Mouse (Mus musculus) ES-E14 (cell line): ENCODE measurements at regions not wholly inside any gene's neighbourhood (a gene's known extent, or its start where the extent isn't known, plus 50 kb on each side); places are given as distances from the start of the nearest gene placed in this dataset.
A peak's percentile ranks its signal among the peaks of the same experiment; 100 is the strongest.

ENCODE experiments used
- DNase-seq: peaks from one replicate; pipeline ENCODE4 v3.0.0-alpha.2; 2013; ENCODE audit warnings: low read depth, low spot score
- H3K27ac ChIP-seq: 2 replicates; pipeline ENCODE4 v1.5.1; 2012; ENCODE audit warnings: low read depth, mild to moderate bottlenecking, low read length, moderate library complexity, mixed read lengths; ENCODE audit not compliant: poor library complexity, insufficient read depth, severe bottlenecking
- H3K36me3 ChIP-seq: 2 replicates; pipeline ENCODE4 v1.6.1; 2012; ENCODE audit warnings: mild to moderate bottlenecking, low read length, moderate library complexity, mixed read lengths; ENCODE audit not compliant: control insufficient read depth, poor library complexity, insufficient read depth, severe bottlenecking
- H3K4me1 ChIP-seq, 2 experiments: fragments of 150-350 bp in 1 of 2; sonication (generic) in 1 of 2; 2 replicates each; pipeline ENCODE4 v1.6.1; 2012; ENCODE audit warnings: low read length in 2 of 2, mild to moderate bottlenecking in 1 of 2, mixed read lengths in 1 of 2; ENCODE audit not compliant: control insufficient read depth in 2 of 2, insufficient read depth in 2 of 2, poor library complexity in 1 of 2
- H3K4me3 ChIP-seq, 2 experiments: fragments of 150-350 bp in 1 of 2; sonication (generic) in 1 of 2; 2 replicates each; pipeline ENCODE4 v1.5.1; 2012; ENCODE audit warnings: low read length in 2 of 2, low read depth in 1 of 2, mild to moderate bottlenecking in 1 of 2, mixed read lengths in 1 of 2; ENCODE audit not compliant: insufficient read depth in 1 of 2, poor library complexity in 1 of 2, severe bottlenecking in 1 of 2
- H3K9ac ChIP-seq: 2 replicates; pipeline ENCODE4 v1.6.1; 2012; ENCODE audit warnings: low read depth, mild to moderate bottlenecking, low read length, mixed read lengths; ENCODE audit not compliant: poor library complexity, insufficient read depth, severe bottlenecking
- H3K9me3 ChIP-seq: fragments of 150-350 bp; sonication (generic); 2 replicates; pipeline ENCODE4 v1.6.1; 2012; ENCODE audit warnings: low read depth, mild to moderate bottlenecking, low read length; ENCODE audit not compliant: control insufficient read depth, insufficient read depth
- CHD2 ChIP-seq: IDR thresholded peaks from 2 replicates; pipeline ENCODE4 v1.6.1; 2014; ENCODE audit warnings: mild to moderate bottlenecking, low read depth, low read length, inconsistent platforms
- HCFC1 ChIP-seq: IDR thresholded peaks from 2 replicates; pipeline ENCODE4 v1.6.1; 2012; ENCODE audit warnings: low read length, inconsistent platforms, borderline replicate concordance; ENCODE audit not compliant: insufficient read depth
- MAFK ChIP-seq: IDR thresholded peaks from 2 replicates; pipeline ENCODE4 v1.6.1; 2014; ENCODE audit warnings: mild to moderate bottlenecking, low read depth, low read length, inconsistent platforms; ENCODE audit not compliant: insufficient read depth
- ZC3H11A ChIP-seq: IDR thresholded peaks from 2 replicates; pipeline ENCODE4 v1.6.1; 2012; ENCODE audit warnings: low read depth, mild to moderate bottlenecking, inconsistent platforms, low read length, borderline replicate concordance
- ZNF384 ChIP-seq: IDR thresholded peaks from 2 replicates; pipeline ENCODE4 v1.6.1; 2012; ENCODE audit warnings: low read depth, low read length, inconsistent platforms
- in situ Hi-C, 2 experiments: fragments of 600-800 bp; cut with MboI; formaldehyde crosslinking; loops; one replicate each; pipeline ENCODE4 v1.15.1; 2025; ENCODE audit warnings: low sequenced_read_pairs in 2 of 2, inconsistent platforms in 1 of 2; ENCODE audit not compliant: unreplicated experiment in 2 of 2

DNA sequence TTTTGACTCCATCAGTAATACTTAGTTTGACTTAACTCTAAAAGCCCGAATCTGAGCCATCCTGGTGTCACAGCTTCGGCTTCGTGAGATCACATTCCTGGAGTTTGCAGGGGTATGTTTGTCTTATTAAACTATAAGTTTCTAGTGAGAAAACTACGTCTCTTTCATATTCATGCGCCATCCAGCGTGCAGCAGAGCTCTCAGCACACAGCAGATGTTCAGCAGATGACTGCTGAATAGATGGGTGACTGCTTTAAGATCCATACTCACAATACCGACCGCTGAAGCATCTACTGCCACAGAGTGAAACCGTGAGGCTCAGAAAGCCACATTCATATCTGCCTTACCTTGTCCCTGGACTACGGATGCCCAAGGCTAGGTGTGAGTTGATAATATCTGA is 403.8 kb upstream of the Slc30a5 start:
- in situ Hi-C loops: no loop called here
- Histone ChIP-seq H3K4me1 (peaks cover 13 to 15% of the 10 kb centered on the region in 2 experiments), H3K27ac (no peak overlapping the region), H3K9me3 (no peaks in the 10 kb centered on the region), H3K4me3 (no peak overlapping the region), H3K9ac (no peak overlapping the region), H3K36me3 (no peaks in the 10 kb centered on the region)
- TF ChIP-seq CHD2: no peak
- TF ChIP-seq ZC3H11A: no peak
- no peak for TF ChIP-seq MAFK
- TF ChIP-seq HCFC1: no peak
- no peak for TF ChIP-seq ZNF384
- no peak for DNase-seq

DNA sequence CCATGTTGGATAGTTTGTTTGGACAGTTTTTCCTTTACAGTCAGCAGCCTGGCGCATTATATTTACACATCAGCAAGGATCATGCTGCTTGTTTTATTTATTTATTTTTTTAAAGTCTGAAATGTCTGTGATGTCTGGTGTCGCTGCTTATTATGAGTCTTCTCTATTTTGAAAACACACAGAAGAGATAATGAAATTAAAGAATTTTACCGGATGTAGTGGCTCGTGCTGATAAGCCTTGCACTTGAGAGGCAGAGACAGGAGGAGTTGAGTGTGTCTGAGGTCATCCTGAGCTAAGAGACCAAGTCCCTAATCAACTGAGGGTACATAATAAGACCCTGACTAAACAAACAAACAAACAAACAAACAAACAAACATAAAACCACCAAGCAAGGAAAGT is 402.6 kb upstream of the Slc30a5 start:
- TF ChIP-seq HCFC1 (no peak), MAFK (no peak), CHD2 (no peak), ZC3H11A (no peak), ZNF384 (no peak)
- H3K27ac ChIP-seq: no peak overlapping the region
- H3K4me1 ChIP-seq: peaks cover 13 to 15% of the 10 kb centered on the region in 2 experiments

DNA sequence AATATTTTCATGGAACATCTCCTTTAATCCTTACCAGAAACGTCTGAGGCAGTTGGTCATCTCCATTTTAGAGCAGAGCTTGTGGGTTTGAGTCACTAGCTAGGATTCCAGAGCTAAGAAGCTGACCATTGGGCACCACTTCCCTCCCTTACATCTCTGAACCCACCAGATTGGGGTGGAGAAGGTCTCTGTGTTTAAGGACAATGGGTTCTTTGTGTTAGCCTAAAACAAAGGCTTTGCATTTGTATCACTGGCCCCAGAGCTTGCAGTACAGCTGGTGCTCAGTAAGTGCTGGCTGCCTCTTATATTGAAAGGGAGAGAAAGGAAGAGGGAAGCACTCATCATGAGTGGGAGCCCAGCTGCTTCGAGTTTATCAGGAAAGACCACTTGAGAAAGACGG is 401.9 kb upstream of the Slc30a5 start:
- Histone ChIP-seq H3K4me3 (no peak overlapping the region), H3K27ac (no peak overlapping the region), H3K9ac (no peak overlapping the region), H3K4me1 (peaks cover 13 to 15% of the 10 kb centered on the region in 2 experiments), H3K36me3 (no peaks in the 10 kb centered on the region), H3K9me3 (no peaks in the 10 kb centered on the region)
- peak; percentile 46 for DNase-seq
- TF ChIP-seq HCFC1 (no peak), ZC3H11A (no peak), CHD2 (no peak), ZNF384 (no peak), MAFK (no peak)
- in situ Hi-C loops: no loop called here

More for the DNA sequence above, 402.6 kb upstream of the Slc30a5 start:
- Histone ChIP-seq H3K9ac (no peak overlapping the region), H3K4me3 (no peak overlapping the region), H3K36me3 (no peaks in the 10 kb centered on the region), H3K9me3 (no peaks in the 10 kb centered on the region)
- in situ Hi-C loops: no loop called here
- DNase-seq: no peak

- H3K36me3 ChIP-seq: no peaks in the 10 kb centered on the region
- H3K27ac ChIP-seq: no peak overlapping the region
- TF ChIP-seq ZNF384: no peak
- TF ChIP-seq CHD2: no peak
- no peak for TF ChIP-seq ZC3H11A
- no peak for TF ChIP-seq MAFK
- TF ChIP-seq HCFC1: no peak
- H3K4me3 ChIP-seq: peak overlapping the region in 1 of 2 experiments; percentile 22; a peak in 1 of 4 replicates
- in situ Hi-C loops: no loop called here
- peak; percentile 6 for DNase-seq
- H3K4me1 ChIP-seq: peaks cover 13 to 15% of the 10 kb centered on the region in 2 experiments
- no peaks in the 10 kb centered on the region for H3K9me3 ChIP-seq
- no peak overlapping the region for H3K9ac ChIP-seq
Measured at GRCm38 (mm10) chr13:101234550-101234949, 401.3 kb upstream of the Slc30a5 start.

- DNase-seq: peak; percentile 51
Measured at GRCm38 (mm10) chr13:101233843-101234281, 400.6 kb upstream of the Slc30a5 start.

More at GRCm38 (mm10) chr13:101233843-101234281, 400.6 kb upstream of the Slc30a5 start:
- H3K4me1 ChIP-seq: peaks cover 13 to 15% of the 10 kb centered on the region in 2 experiments
- H3K9ac ChIP-seq: no peak overlapping the region
- H3K9me3 ChIP-seq: no peaks in the 10 kb centered on the region
- TF ChIP-seq CHD2: no peak
- TF ChIP-seq ZC3H11A: no peak
- TF ChIP-seq HCFC1: no peak
- TF ChIP-seq ZNF384: no peak
- TF ChIP-seq MAFK: no peak
- no peak overlapping the region for H3K27ac ChIP-seq
- no peaks in the 10 kb centered on the region for H3K36me3 ChIP-seq
- in situ Hi-C loops: no loop called here
- peak overlapping the region in 1 of 2 experiments; percentile 22; a peak in 1 of 4 replicates for H3K4me3 ChIP-seq
